Mouse (Mus musculus) natural killer cell, adult 2 months (primary cell): ENCODE data around the gene Slc26a11.

Experiments
- DNase-seq, 2 experiments: peaks; one replicate each; pipeline ENCODE4 v3.0.0; 2022; ENCODE audit warnings: low spot score in 2 of 2

Gene Slc26a11

GRCm38 (mm10) chr11:119355443-119356385, at the start of gene Slc26a11, which contains the start of gene Sgsh:
Gene Slc26a11, plus strand, starts transcription at chr11:119355557.
Gene Sgsh, minus strand, starts transcription at chr11:119355536.
- DNase-seq = peak; percentile 84 to 85

GRCm38 (mm10) chr11:119306762-119307657, 48.3 kb upstream of the Slc26a11 start:
- DNase-seq = no peak

- no peak for DNase-seq
Measured at GRCm38 (mm10) chr11:119307658-119307867, 47.8 kb upstream of the Slc26a11 start, which contains the start of gene Card14. Gene Card14, plus strand, starts transcription at chr11:119307768.

- no peak for DNase-seq
Measured at GRCm38 (mm10) chr11:119307916-119308315, 47.4 kb upstream of the Slc26a11 start.

- DNase-seq = no peak
Measured at GRCm38 (mm10) chr11:119310621-119311020, 44.7 kb upstream of the Slc26a11 start.

- no peak for DNase-seq
Measured at GRCm38 (mm10) chr11:119314252-119314936, 41.0 kb upstream of the Slc26a11 start.

- DNase-seq = no peak
Measured at GRCm38 (mm10) chr11:119316720-119317119, 38.6 kb upstream of the Slc26a11 start.

GRCm38 (mm10) chr11:119322521-119322920, 32.8 kb upstream of the Slc26a11 start:
- DNase-seq = no peak

- no peak for DNase-seq
Measured at GRCm38 (mm10) chr11:119325068-119325467, 30.3 kb upstream of the Slc26a11 start.

- no peak for DNase-seq
Measured at GRCm38 (mm10) chr11:119330592-119330991, 24.8 kb upstream of the Slc26a11 start.

GRCm38 (mm10) chr11:119331970-119332369, 23.4 kb upstream of the Slc26a11 start:
- DNase-seq = no peak

GRCm38 (mm10) chr11:119338271-119339059, 16.9 kb upstream of the Slc26a11 start:
- no peak for DNase-seq

- DNase-seq = no peak
Measured at GRCm38 (mm10) chr11:119339179-119339578, 16.2 kb upstream of the Slc26a11 start.

GRCm38 (mm10) chr11:119339637-119340036, 15.7 kb upstream of the Slc26a11 start:
- DNase-seq = peak; percentile 68 to 80

GRCm38 (mm10) chr11:119344178-119344577, 11.2 kb upstream of the Slc26a11 start:
- no peak for DNase-seq

- DNase-seq = peak; percentile 13 to 40
Measured at GRCm38 (mm10) chr11:119344865-119345264, 10.5 kb upstream of the Slc26a11 start.

GRCm38 (mm10) chr11:119347125-119347524, 8.2 kb upstream of the Slc26a11 start:
- DNase-seq = no peak

- peak; percentile 66 to 80 for DNase-seq
Measured at GRCm38 (mm10) chr11:119352113-119352512, 3.2 kb upstream of the Slc26a11 start.

GRCm38 (mm10) chr11:119353946-119354345, 1.4 kb upstream of the Slc26a11 start:
- DNase-seq = no peak

- DNase-seq = peak; percentile 83 to 88
Measured at GRCm38 (mm10) chr11:119354798-119355442, 437 bp upstream of the Slc26a11 start.

GRCm38 (mm10) chr11:119359089-119359488, 3.7 kb downstream of the Slc26a11 start:
- no peak for DNase-seq
